Mouse (Mus musculus) kidney, adult 2 months (tissue): ENCODE data around the gene Kcmf1.

ENCODE experiments used
- CTCF ChIP-seq: fragments of 200-500 bp; conservative IDR thresholded peaks from 2 replicates; pipeline ENCODE4 v1.5.1; 2011; ENCODE audit warnings: low read depth, mild to moderate bottlenecking, control low read depth, low read length, moderate library complexity, mixed read lengths; ENCODE audit not compliant: insufficient read depth, insufficient read length
- POLR2A ChIP-seq: fragments of 200-500 bp; IDR thresholded peaks from one replicate; pipeline ENCODE4 v1.6.1; 2011; ENCODE audit warnings: low read depth, low read length, control low read depth

GRCm38 (mm10) chr6:72926755-72927482 lies 27.1 kb upstream of the Kcmf1 start:
- no peak for TF ChIP-seq POLR2A
- no peak for TF ChIP-seq CTCF
